Mouse (Mus musculus) cerebellum, postnatal 4 days (tissue): ENCODE measurements around the gene Scgb1b30.
"Not testable (repeated sequence)": the region's sequence is repeated elsewhere in the genome, so short reads cannot be mapped to it uniquely, and the experiment has no call there.

Source experiments
- DNase-seq, 2 experiments: peaks; one replicate each; pipeline ENCODE4 v3.0.0; 2022; ENCODE audit warnings: low spot score in 2 of 2, mixed read lengths in 1 of 2

Scgb1b30 gene

GRCm38 (mm10) chr7:34094911-34095481 is at the start of gene Scgb1b30:
Scgb1b30 (plus strand) TSS chr7:34095431.
- DNase-seq: no peak

GRCm38 (mm10) chr7:34068132-34068531 is 27.1 kb upstream of the Scgb1b30 start:
- DNase-seq: not testable (repeated sequence)

DNA sequence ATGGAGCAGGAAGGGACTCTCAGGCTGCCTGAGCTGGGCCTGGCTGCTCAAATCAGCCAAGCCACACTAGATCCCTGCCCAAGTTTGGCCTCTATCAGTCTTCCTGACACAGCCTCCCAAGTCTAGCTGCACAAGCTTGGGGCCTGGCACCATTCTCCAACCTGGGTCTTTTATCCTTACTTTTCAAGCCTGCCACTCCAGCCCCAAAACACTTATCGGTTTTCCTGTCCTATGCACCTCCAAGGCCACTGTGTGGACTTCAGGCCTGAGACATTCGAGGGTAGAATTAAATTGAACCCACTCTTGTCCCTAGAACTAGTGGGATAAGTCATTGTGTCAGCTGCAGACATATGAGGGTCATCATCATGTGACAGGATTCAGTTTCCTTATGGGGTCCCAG is 4.8 kb downstream of the Scgb1b30 start:
- no peak for DNase-seq

- DNase-seq: no peak
Observed at GRCm38 (mm10) chr7:34101276-34101675, 6.0 kb downstream of the Scgb1b30 start.

- DNase-seq: no peak
Observed at GRCm38 (mm10) chr7:34109190-34109589, 14.0 kb downstream of the Scgb1b30 start.

DNA sequence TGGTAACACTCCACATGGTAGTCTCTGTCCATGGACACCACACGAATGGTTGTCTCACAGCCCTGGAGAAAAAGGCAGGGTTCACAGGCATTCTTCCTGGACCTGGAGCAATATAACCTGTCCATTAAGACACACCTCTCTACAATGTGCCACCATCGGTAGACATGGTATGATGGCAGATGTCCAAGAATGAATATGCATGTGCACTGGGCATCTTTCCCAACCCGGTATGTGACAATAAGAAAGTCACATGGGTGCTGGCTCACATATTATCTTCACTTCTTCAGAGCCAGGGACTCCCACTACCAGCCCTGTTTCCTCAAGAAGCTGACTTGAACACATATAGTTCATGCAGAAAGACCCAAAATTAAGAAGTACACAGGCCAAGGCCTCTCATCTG is 21.4 kb downstream of the Scgb1b30 start:
- no peak for DNase-seq

DNA sequence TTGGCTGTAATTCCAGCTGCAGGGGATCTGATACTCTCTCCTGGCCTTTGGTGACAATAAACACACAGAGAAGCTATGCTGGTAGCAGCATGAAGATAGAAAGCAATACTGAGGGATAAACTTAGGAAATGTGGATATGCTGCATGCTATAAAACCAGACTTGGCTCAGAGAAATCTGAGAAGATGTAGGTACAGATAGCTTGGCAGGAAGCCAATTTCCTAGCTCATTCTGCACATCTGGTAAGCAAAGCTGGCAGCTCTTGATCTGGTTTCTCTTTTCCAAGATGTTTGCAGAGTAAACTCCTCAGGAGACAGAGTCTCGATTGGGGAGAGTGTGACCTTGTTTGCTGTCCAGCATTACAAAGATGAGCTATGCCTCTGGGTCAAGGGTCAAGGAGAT is 25.4 kb downstream of the Scgb1b30 start:
- not testable (repeated sequence) for DNase-seq

GRCm38 (mm10) chr7:34122987-34123720 is 27.9 kb downstream of the Scgb1b30 start:
- DNase-seq: no peak

GRCm38 (mm10) chr7:34125346-34125745 is 30.1 kb downstream of the Scgb1b30 start:
- no peak for DNase-seq

DNA sequence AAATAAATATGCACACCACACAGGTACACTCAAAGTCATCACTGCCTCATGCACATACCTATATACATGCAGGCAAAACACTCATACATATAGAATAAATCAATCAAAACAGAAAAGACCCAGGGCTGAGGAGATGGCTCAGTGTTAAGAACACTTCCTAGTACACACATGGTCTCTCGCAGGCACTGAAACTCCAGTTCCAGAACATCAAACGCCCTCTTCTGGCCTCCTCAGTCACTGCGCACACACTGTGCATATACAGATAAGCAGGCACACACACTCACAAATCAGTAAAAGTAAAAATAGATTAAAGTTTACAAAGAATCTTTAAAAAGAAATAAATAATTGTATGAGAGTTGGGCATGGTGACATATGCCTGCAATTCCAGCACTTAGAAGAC is 31.1 kb downstream of the Scgb1b30 start:
- DNase-seq: no peak

GRCm38 (mm10) chr7:34131118-34131517 is 35.9 kb downstream of the Scgb1b30 start:
- no peak for DNase-seq

DNA sequence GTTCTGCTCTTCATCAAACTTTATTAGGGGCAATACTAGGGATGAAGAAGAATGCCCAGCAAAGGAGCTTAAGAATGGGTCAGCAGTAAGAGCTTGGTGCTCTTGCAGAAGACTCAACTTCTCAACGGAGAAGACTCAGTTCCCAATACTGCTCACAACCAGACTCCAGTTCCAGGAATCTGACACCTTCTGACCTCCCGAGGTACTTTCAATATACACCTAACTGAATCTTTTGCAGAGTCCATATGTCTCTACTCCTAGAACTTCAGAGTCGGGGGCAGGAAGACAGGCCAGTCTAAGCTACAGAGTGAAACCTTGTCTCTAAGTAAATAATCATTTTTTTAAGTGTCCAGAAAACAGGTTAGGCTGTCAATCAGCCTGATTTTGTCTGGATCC is 36.7 kb downstream of the Scgb1b30 start:
- no peak for DNase-seq

DNA sequence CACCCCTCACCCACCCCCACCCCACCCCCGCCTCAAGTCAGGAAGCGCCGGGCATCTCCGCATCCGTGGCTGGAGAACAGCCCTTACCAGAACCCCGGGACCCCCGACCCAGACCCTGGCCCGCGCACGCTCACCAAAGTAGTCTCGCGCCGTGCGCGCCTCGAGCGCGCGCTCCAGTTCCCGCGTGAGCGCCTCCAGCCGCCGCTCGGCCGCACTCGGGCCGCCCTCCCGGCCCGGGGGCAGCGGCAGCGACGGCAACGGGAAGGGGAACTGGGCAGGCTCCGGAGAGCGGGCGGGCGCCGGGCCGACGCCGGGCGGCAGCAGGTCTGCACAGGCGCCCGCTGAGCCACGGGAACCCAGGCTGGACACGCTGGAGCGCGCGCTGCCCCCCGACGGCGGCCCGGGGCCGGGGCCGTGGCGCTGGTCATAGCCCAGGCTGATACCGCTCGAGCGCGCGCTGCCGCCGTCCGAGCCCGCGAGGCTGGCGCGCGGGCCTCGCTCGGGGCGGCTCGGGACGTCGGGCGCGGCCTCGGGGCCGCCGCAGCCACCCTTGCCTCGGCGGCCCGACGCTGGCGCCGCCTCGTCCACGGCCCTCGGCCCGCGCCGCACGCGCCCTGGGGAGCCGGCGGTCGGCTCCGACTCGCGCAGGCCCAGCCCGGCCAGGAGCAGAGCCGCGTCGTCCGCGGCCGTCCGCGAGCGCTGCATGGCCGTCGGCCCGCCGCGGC is 37.3 kb downstream of the Scgb1b30 start:
- peak in 1 of 2 experiments; percentile 54 for DNase-seq

DNA sequence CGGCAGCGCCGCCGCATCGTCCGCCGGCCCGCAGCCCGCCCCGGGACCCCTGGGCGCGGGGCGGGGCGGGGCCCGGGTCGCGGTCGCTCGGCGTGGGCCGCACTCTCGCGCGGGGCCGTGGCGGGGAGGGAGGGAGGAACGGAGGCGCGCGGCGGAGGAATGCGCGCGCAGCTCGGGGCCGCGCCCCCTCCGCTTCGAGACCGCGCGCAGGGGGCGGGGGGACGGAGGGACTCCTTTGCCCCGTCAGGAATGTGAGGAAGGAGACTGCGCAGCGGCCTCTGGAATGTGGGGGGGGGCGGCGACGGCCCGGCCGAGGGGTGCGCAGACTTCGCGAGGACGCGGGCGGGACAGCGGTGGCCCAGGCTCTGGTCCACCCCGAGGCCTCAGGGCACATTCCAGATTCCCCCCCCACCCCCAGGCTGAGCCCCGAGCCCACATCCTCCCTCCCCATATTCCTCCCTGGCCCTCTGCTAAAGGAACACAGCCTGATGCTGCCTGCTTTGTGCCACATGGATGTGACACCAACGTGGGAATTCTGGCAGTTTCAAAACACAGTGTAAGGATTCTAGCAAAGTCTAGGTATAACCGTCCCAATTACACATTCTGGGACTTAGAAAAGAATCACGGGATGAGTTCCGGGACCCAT is 38.0 kb downstream of the Scgb1b30 start, which contains the start of gene Wtip:
TSS of gene Wtip (minus strand) at position 152 of the 646 bp plus-strand sequence.
- peak; percentile 51 to 81 for DNase-seq

DNA sequence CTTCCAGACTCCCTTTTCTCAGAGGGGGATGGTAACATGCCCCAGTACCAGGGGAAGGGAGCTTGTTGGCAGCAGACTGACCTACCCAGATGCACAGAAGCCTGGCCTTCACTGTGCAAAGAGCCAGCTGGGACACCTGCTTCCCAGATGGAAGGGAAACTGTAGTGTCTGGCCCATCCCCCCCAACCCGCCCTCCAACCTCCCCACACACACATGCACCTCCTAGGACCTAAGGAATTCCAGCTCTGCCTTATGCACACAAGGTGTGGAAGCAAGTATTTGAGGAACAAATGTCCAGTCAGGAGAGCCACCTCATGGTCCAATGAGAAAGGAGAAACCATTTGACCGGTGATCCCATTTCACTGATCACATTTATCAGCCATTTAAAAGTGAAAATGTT is 39.1 kb downstream of the Scgb1b30 start:
- no peak for DNase-seq

- DNase-seq: no peak
Observed at GRCm38 (mm10) chr7:34139493-34139892, 44.3 kb downstream of the Scgb1b30 start.

GRCm38 (mm10) chr7:34141123-34141522 is 45.9 kb downstream of the Scgb1b30 start:
- DNase-seq: no peak

- DNase-seq: no peak
Observed at GRCm38 (mm10) chr7:34147193-34147592, 52.0 kb downstream of the Scgb1b30 start.
